Mouse (Mus musculus) limb, embryonic 15.5 days (tissue): ENCODE measurements around the gene Mettl8. TPM values are rescaled to one million over a fixed set of nuclear protein-coding genes. Genes with fewer than 3 reads are reported as not detected.

Experiments
- polyA plus RNA-seq: library from polyadenylated mRNA; unstranded; fragments of >200 nt; fragmentation: Nextera tagmentation; extraction: Ambion mirVana; gene quantifications from 2 replicates; pipeline ENCODE4 v1.2.1, GENCODE M21; 2015

Mettl8 gene
- polyA plus RNA-seq, 1 experiment from 2014 or later = 13.1 TPM

Other genes with a start within 250 kb of the Mettl8 start
- gene Tlk1, start 229.9 kb downstream of the Mettl8 start, polyA plus RNA-seq = 24.1 and 27.9 TPM in 2 replicates
- 27.4 and 29.5 TPM in 2 replicates for gene Dcaf17, start 255 bp downstream of the Mettl8 start, polyA plus RNA-seq
- 8.9 and 9.4 TPM in 2 replicates for gene Cybrd1, start 62.3 kb upstream of the Mettl8 start, polyA plus RNA-seq
- 81.3 and 81.6 TPM in 2 replicates for gene Dync1i2, start 156.1 kb upstream of the Mettl8 start, polyA plus RNA-seq